Mouse (Mus musculus) liver, embryonic 18 days (tissue): ENCODE results near the gene Slc13a4. TPM values are rescaled to one million over a fixed set of nuclear protein-coding genes. Genes with fewer than 3 reads are reported as not detected.

Experiments
- polyA plus RNA-seq: library from polyadenylated mRNA; depleted of rRNA; stranded (reverse); fragments of >200 nt; gene quantifications from 2 replicates; pipeline ENCODE4 v1.2.3, GENCODE M21; 2012; rRNA removed

Slc13a4 gene
- 0.01 and 0.02 TPM in 2 replicates for polyA plus RNA-seq

DNA sequence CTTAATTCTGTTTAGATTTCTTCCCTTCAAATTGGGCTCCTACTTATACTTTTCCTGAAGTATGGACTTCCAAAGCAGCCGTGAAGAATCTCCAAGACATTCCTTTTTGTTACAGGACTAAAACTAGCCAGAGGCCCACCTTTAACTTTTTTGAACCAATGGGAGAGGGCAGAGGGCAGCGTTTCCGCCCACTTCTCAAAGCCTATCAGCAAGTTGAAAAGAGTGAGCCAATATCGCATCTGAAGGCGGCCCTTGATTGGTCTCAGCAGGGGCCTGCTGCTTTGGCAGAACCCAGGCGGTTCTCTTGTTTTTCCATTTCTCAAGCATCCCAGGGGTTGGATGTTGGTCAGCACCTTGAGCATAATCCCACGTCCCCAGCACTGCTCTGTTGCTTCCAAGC, at the start of gene Slc13a4:
Gene Slc13a4, minus strand, starts transcription at position 95 of the 400 bp plus-strand sequence.

DNA sequence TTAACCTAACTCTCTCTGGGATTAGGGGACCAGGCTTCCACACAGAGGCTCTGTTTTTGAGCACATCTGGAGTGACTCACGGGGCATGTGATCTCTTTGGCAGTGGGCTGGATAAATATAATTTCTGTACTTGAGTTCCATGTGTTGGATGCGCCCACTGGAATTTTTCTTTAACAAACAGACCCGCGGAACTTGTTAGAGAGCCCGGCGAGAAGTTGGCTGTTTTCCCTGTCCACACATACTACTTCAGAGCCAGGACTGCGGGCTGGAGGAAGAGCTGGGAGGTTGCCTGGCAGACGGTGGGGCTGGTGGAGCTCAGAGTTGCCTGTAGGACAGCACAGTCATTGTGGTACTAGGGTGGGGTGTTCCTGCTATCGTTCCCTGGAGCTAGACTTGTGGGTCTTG, 18.2 kb upstream of the Slc13a4 start, which contains the start of gene Fam180a:
Gene Fam180a, minus strand, starts transcription at position 31 of the 405 bp plus-strand sequence.

Other genes starting within 250 kb of the Slc13a4 start
- gene Cnot4, start 174.4 kb downstream of the Slc13a4 start, polyA plus RNA-seq = 5.8 and 6.7 TPM in 2 replicates
- gene Nup205, start 130.7 kb downstream of the Slc13a4 start, polyA plus RNA-seq = 10.9 and 11.6 TPM in 2 replicates
- gene Fam180a, start 18.0 kb upstream of the Slc13a4 start, polyA plus RNA-seq = 0.17 TPM in 2 replicates
- 22.1 and 23.0 TPM in 2 replicates for gene Mtpn, start 231.8 kb upstream of the Slc13a4 start, polyA plus RNA-seq